Mouse (Mus musculus) liver, embryonic 16.5 days (tissue): ENCODE results near the gene Slc25a12. TPM values are rescaled to one million over a fixed set of nuclear protein-coding genes. Genes with fewer than 3 reads are reported as not detected.
A peak's percentile ranks its signal among the peaks of the same experiment; 100 is the strongest.
"Not testable (repeated sequence)": the region's sequence is repeated elsewhere in the genome, so short reads cannot be mapped to it uniquely, and the experiment has no call there.

Experiments
- ATAC-seq: fragments of 200-750 bp; cut with Nextera tagmentation; 2 replicates; pipeline ENCODE4 v1.8.0; 2017; ENCODE audit warnings: low read depth, mild to moderate bottlenecking, moderate number of reproducible peaks, moderate library complexity
- H3K27ac ChIP-seq: fragments of 300-500 bp; sonication (generic); 2 replicates; pipeline ENCODE4 v1.5.1; 2014; ENCODE audit warnings: mild to moderate bottlenecking, low read length
- H3K27me3 ChIP-seq: fragments of 300-500 bp; sonication (generic); 2 replicates; pipeline ENCODE4 v1.6.1; 2014; ENCODE audit warnings: low read depth, low read length, mixed read lengths; ENCODE audit not compliant: control insufficient read depth, insufficient read depth
- H3K36me3 ChIP-seq: fragments of 300-500 bp; sonication (generic); 2 replicates; pipeline ENCODE4 v1.6.1; 2014; ENCODE audit warnings: mild to moderate bottlenecking; ENCODE audit not compliant: control insufficient read depth, insufficient read depth
- H3K4me1 ChIP-seq: fragments of 300-500 bp; sonication (generic); 2 replicates; pipeline ENCODE4 v1.6.1; 2014; ENCODE audit warnings: low read depth, low read length, mixed read lengths; ENCODE audit not compliant: control insufficient read depth
- H3K4me2 ChIP-seq: fragments of 300-500 bp; sonication (generic); 2 replicates; pipeline ENCODE4 v1.6.1; 2014; ENCODE audit warnings: low read depth, low read length, mixed read lengths
- H3K4me3 ChIP-seq: fragments of 300-500 bp; sonication (generic); 2 replicates; pipeline ENCODE4 v1.5.1; 2014; ENCODE audit warnings: low read depth, mild to moderate bottlenecking, low read length
- H3K9ac ChIP-seq: fragments of 300-500 bp; sonication (generic); 2 replicates; pipeline ENCODE4 v1.6.1; 2014; ENCODE audit warnings: low read depth, low read length
- H3K9me3 ChIP-seq: fragments of 300-500 bp; sonication (generic); replicated peaks from 2 replicates; pipeline ENCODE4 v1.6.1; 2016; ENCODE audit warnings: low read length; ENCODE audit not compliant: control insufficient read depth
- WGBS: fragments of 180-500 bp; shearing (Covaris S2); extraction: QIAGEN DNeasy Blood & Tissue Kit; methylation state at CpG from one replicate; pipeline ENCODE4 v1.1.7; 2014; ENCODE audit not compliant: insufficient replicate concordance; 5-methylcytosine and 5-hydroxymethylcytosine counted together
- polyA plus RNA-seq: library from polyadenylated mRNA; unstranded; fragments of >200 nt; fragmentation: Nextera tagmentation; extraction: Ambion mirVana; gene quantifications from 2 replicates; pipeline ENCODE4 v1.2.1, GENCODE M21; 2015

The Slc25a12 gene
- polyA plus RNA-seq, 1 experiment from 2014 or later: 22.6 TPM

GRCm38 (mm10) chr2:71376433-71376906 lies 8.9 kb upstream of the Slc25a12 start:
- H3K27ac ChIP-seq: no peak overlapping the region
- H3K4me1 ChIP-seq: peaks cover 11% of the 10 kb centered on the region
- H3K27me3 ChIP-seq: no peaks in the 10 kb centered on the region
- WGBS: 42% methylated on average over 11 of the region's 11 CpGs
- no peak overlapping the region for H3K9ac ChIP-seq
- H3K4me3 ChIP-seq: no peak overlapping the region
- ATAC-seq: 0 out of 2 replicates have a peak, but pooled peaks have one; percentile 50
- H3K9me3 ChIP-seq: no peaks in the 10 kb centered on the region
- peak overlapping the region; percentile 6; the same call in 1 of the 2 replicates for H3K4me2 ChIP-seq
- H3K36me3 ChIP-seq: no peaks in the 10 kb centered on the region

GRCm38 (mm10) chr2:71374275-71375155 lies 7.0 kb upstream of the Slc25a12 start:
- Histone ChIP-seq H3K4me3 (0 out of 2 replicates have a peak overlapping the region, but pooled peaks have one; percentile 7), H3K36me3 (no peaks in the 10 kb centered on the region), H3K9ac (no peak overlapping the region), H3K27ac (no peak overlapping the region; the same call in 1 of the 2 replicates), H3K4me1 (peaks cover 11% of the 10 kb centered on the region), H3K27me3 (no peaks in the 10 kb centered on the region), H3K4me2 (peak overlapping the region; percentile 25; the same call in 1 of the 2 replicates), H3K9me3 (no peaks in the 10 kb centered on the region)
- peak; percentile 79 for ATAC-seq
- WGBS: 40% methylated on average over 8 of the region's 8 CpGs

- 70% methylated on average over 4 of the region's 4 CpGs for WGBS
- not testable (repeated sequence) for H3K36me3 ChIP-seq, H3K9me3 ChIP-seq, H3K4me3 ChIP-seq, H3K4me2 ChIP-seq, H3K9ac ChIP-seq, H3K27ac ChIP-seq, H3K27me3 ChIP-seq, ATAC-seq
- H3K4me1 ChIP-seq: peaks cover 15% of the 10 kb centered on the region
These were observed 4.7 kb upstream of the Slc25a12 start for GRCm38 (mm10) chr2:71372261-71372660.

GRCm38 (mm10) chr2:71371790-71372189 lies 4.2 kb upstream of the Slc25a12 start:
- no peak for ATAC-seq
- Histone ChIP-seq H3K4me1 (peaks cover 18% of the 10 kb centered on the region), H3K27ac (no peak overlapping the region), H3K9me3 (no peaks in the 10 kb centered on the region), H3K27me3 (no peaks in the 10 kb centered on the region), H3K36me3 (no peaks in the 10 kb centered on the region), H3K9ac (no peak overlapping the region), H3K4me2 (no peak overlapping the region), H3K4me3 (no peak overlapping the region)
- 84% methylated on average over 5 of the region's 5 CpGs for WGBS

- Histone ChIP-seq H3K27ac (peak overlapping the region; percentile 42; the same call in 1 of the 2 replicates), H3K4me2 (peak overlapping the region; percentile 89), H3K4me1 (peaks cover 15% of the 10 kb centered on the region), H3K36me3 (no peaks in the 10 kb centered on the region), H3K4me3 (peak overlapping the region; percentile 96), H3K9ac (peak overlapping the region; percentile 45), H3K9me3 (no peaks in the 10 kb centered on the region), H3K27me3 (no peaks in the 10 kb centered on the region)
- 34% methylated on average over 8 of the region's 8 CpGs for WGBS
- no peak for ATAC-seq
These were observed 537 bp upstream of the Slc25a12 start for GRCm38 (mm10) chr2:71368086-71368485.

- Histone ChIP-seq H3K4me3 (peak overlapping the region; percentile 96), H3K9me3 (no peaks in the 10 kb centered on the region), H3K27me3 (no peaks in the 10 kb centered on the region), H3K4me1 (peaks cover 15% of the 10 kb centered on the region), H3K4me2 (peak overlapping the region; percentile 89), H3K36me3 (no peaks in the 10 kb centered on the region), H3K27ac (peak overlapping the region; percentile 93), H3K9ac (peak overlapping the region; percentile 91)
- 6% methylated on average over 9 of the region's 9 CpGs for WGBS
- no peak for ATAC-seq
These were observed 878 bp downstream of the Slc25a12 start for GRCm38 (mm10) chr2:71366618-71367124.

- H3K36me3 ChIP-seq: no peaks in the 10 kb centered on the region
- no peak overlapping the region for H3K4me3 ChIP-seq
- ATAC-seq: no peak
- no peaks in the 10 kb centered on the region; the same call in 1 of the 2 replicates for H3K4me1 ChIP-seq
- no peak overlapping the region for H3K9ac ChIP-seq
- H3K9me3 ChIP-seq: no peaks in the 10 kb centered on the region
- 64% methylated on average over 1 of the region's 1 CpGs for WGBS
- H3K4me2 ChIP-seq: no peak overlapping the region
- no peak overlapping the region for H3K27ac ChIP-seq
- H3K27me3 ChIP-seq: no peaks in the 10 kb centered on the region
These were observed 7.4 kb downstream of the Slc25a12 start for GRCm38 (mm10) chr2:71360192-71360591.

GRCm38 (mm10) chr2:71358347-71358746 lies 9.2 kb downstream of the Slc25a12 start:
- Histone ChIP-seq H3K4me2 (no peak overlapping the region), H3K4me1 (peaks cover 5% of the 10 kb centered on the region), H3K9me3 (no peaks in the 10 kb centered on the region), H3K36me3 (no peaks in the 10 kb centered on the region), H3K9ac (no peak overlapping the region), H3K27me3 (no peaks in the 10 kb centered on the region), H3K27ac (no peak overlapping the region), H3K4me3 (no peak overlapping the region)
- ATAC-seq: no peak
- WGBS: 82% methylated on average over 5 of the region's 5 CpGs

- Histone ChIP-seq H3K27ac (no peak overlapping the region), H3K9ac (no peak overlapping the region), H3K27me3 (no peaks in the 10 kb centered on the region), H3K4me3 (no peak overlapping the region), H3K4me1 (peaks cover 5% of the 10 kb centered on the region), H3K9me3 (no peaks in the 10 kb centered on the region), H3K36me3 (no peaks in the 10 kb centered on the region), H3K4me2 (no peak overlapping the region)
- ATAC-seq: no peak
- 76% methylated on average over 5 of the region's 5 CpGs for WGBS
These were observed 13.5 kb downstream of the Slc25a12 start for GRCm38 (mm10) chr2:71354055-71354425.
